ENCODE assay signal across 7 mouse cellular contexts in genomic region chr3:119995781-119996180, GRCm38 (mm10).
DNase-seq lines count a peak whose midpoint lies in the region; ATAC-seq lines count a peak whose summit lies in the region.

No protein-coding gene starts in this region.

- H3K4me2 ChIP-seq in kidney, embryonic 16.5 days (replicated peaks; ENCODE audit: low read depth, low read length) = no peak overlapping the region
- H3K4me2 ChIP-seq in neural tube, embryonic 15.5 days = no peak overlapping the region

- peak; percentile 57; the same call in 1 of the 2 replicates for ATAC-seq in kidney, embryonic 16.5 days (ENCODE audit: low FRiP score, low TSS enrichment)
- ATAC-seq in neural tube, embryonic 15.5 days (ENCODE audit: low FRiP score) = peak; percentile 53; the same call in 1 of the 2 replicates

- no peak overlapping the region for H3K27ac ChIP-seq in kidney, embryonic 16.5 days (ENCODE audit: low read length)
- no peak overlapping the region for H3K27ac ChIP-seq in neural tube, embryonic 15.5 days (replicated peaks)

- WGBS in kidney, embryonic 16.5 days = 36% methylated on average over 4 of the region's 4 CpGs
- 33% methylated on average over 4 of the region's 4 CpGs for WGBS in neural tube, embryonic 15.5 days

- no peaks in the 10 kb centered on the region for H3K9me3 ChIP-seq in kidney, embryonic 16.5 days (ENCODE audit: low read length)
- no peaks in the 10 kb centered on the region for H3K9me3 ChIP-seq in neural tube, embryonic 15.5 days (replicated peaks)

- H3K9ac ChIP-seq in kidney, embryonic 16.5 days (replicated peaks; ENCODE audit: low read length) = no peak overlapping the region
- H3K9ac ChIP-seq in neural tube, embryonic 15.5 days (replicated peaks) = no peak overlapping the region

- H3K36me3 ChIP-seq in kidney, embryonic 16.5 days (ENCODE audit: insufficient read depth, low read length) = no peaks in the 10 kb centered on the region
- no peaks in the 10 kb centered on the region for H3K36me3 ChIP-seq in neural tube, embryonic 15.5 days

- no peak overlapping the region for H3K4me3 ChIP-seq in kidney, embryonic 16.5 days (ENCODE audit: low read length)
- no peak overlapping the region for H3K4me3 ChIP-seq in neural tube, embryonic 15.5 days (replicated peaks)

- no peaks in the 10 kb centered on the region for H3K27me3 ChIP-seq in kidney, embryonic 16.5 days (ENCODE audit: insufficient read depth, low read length)
- H3K27me3 ChIP-seq in neural tube, embryonic 15.5 days (replicated peaks) = no peaks in the 10 kb centered on the region

- no peak for DNase-seq in kidney, postnatal 14 days
- peak; percentile 11 for DNase-seq in cerebellum, adult 9-11 months
- peak; percentile 30 for DNase-seq in gastrocnemius, postnatal 10 days
- DNase-seq in layer of hippocampus, adult 9-11 months = peak; percentile 54
- no peak for DNase-seq in thymus, postnatal 0 days (ENCODE audit: low spot score)

- no peaks in the 10 kb centered on the region; the same call in 1 of the 2 replicates for H3K4me1 ChIP-seq in kidney, embryonic 16.5 days (ENCODE audit: insufficient read depth, low read length)
- H3K4me1 ChIP-seq in neural tube, embryonic 15.5 days = peaks cover 4% of the 10 kb centered on the region; the same call in 1 of the 2 replicates

Comparison
In these comparisons a context has a peak if more than half of its experiments do, and no peak if none do; other contexts are left out.
1. DNase-seq: peak in cerebellum, adult 9-11 months (single experiment), gastrocnemius, postnatal 10 days (single experiment) and layer of hippocampus, adult 9-11 months (single experiment); none in kidney, postnatal 14 days (single experiment) and thymus, postnatal 0 days (single experiment).